Mouse (Mus musculus) MEL (cell line): ENCODE measurements around the gene Ptpro. TPM values are rescaled to one million over a fixed set of nuclear protein-coding genes. Genes with fewer than 3 reads are reported as not detected.

Source experiments
- DNase-seq: peaks from one replicate; pipeline ENCODE4 v3.0.0; 2011; ENCODE audit warnings: low read depth, low spot score
- H3K27ac ChIP-seq: 2 replicates; pipeline ENCODE4 v1.5.1; 2012; ENCODE audit warnings: low read depth, mild to moderate bottlenecking, control low read depth, low read length, moderate library complexity; ENCODE audit not compliant: control insufficient read depth
- H3K27me3 ChIP-seq, 2 experiments: fragments of 150-350 bp in 1 of 2; sonication (generic) in 1 of 2; 2 replicates each; pipeline ENCODE4 v1.6.1; 2012; ENCODE audit warnings: low read length in 2 of 2, mild to moderate bottlenecking in 2 of 2, improper control_type of control experiment in 1 of 2, moderate library complexity in 1 of 2; ENCODE audit not compliant: insufficient read depth in 2 of 2, control insufficient read depth in 1 of 2
- H3K36me3 ChIP-seq, 2 experiments: 2 replicates each; pipeline ENCODE4 v1.6.1; 2012 to 2014; ENCODE audit warnings: low read length in 2 of 2, improper control_type of control experiment in 1 of 2, inconsistent platforms in 1 of 2, mild to moderate bottlenecking in 1 of 2; ENCODE audit not compliant: insufficient read depth in 2 of 2, control insufficient read depth in 1 of 2
- H3K4me1 ChIP-seq, 2 experiments: fragments of 150-350 bp in 1 of 2; sonication (generic) in 1 of 2; 2 replicates each; pipeline ENCODE4 v1.6.1; 2012; ENCODE audit warnings: low read length in 2 of 2, improper control_type of control experiment in 1 of 2, mild to moderate bottlenecking in 1 of 2; ENCODE audit not compliant: insufficient read depth in 2 of 2, control insufficient read depth in 1 of 2
- H3K4me3 ChIP-seq, 2 experiments: fragments of 150-350 bp in 1 of 2; sonication (generic) in 1 of 2; 2 replicates each; pipeline ENCODE4 v1.5.1; 2012; ENCODE audit warnings: low read depth in 2 of 2, low read length in 2 of 2, mild to moderate bottlenecking in 2 of 2, moderate library complexity in 2 of 2, control low read depth in 1 of 2, improper control_type of control experiment in 1 of 2; ENCODE audit not compliant: control insufficient read depth in 1 of 2, insufficient read depth in 1 of 2
- H3K79me2 ChIP-seq: 2 replicates; pipeline ENCODE4 v1.6.1; 2012; ENCODE audit warnings: mild to moderate bottlenecking, low read length, moderate library complexity; ENCODE audit not compliant: control insufficient read depth, poor library complexity, insufficient read depth
- H3K9ac ChIP-seq: 2 replicates; pipeline ENCODE4 v1.6.1; 2012; ENCODE audit warnings: low read depth, mild to moderate bottlenecking, control low read depth, low read length, moderate library complexity; ENCODE audit not compliant: control insufficient read depth, poor library complexity, severe bottlenecking
- H3K9me3 ChIP-seq: fragments of 150-350 bp; sonication (generic); replicated peaks from 2 replicates; pipeline ENCODE4 v1.6.1; 2012; ENCODE audit warnings: mild to moderate bottlenecking, low read length, improper control_type of control experiment, moderate library complexity; ENCODE audit not compliant: insufficient read depth
- BHLHE40 ChIP-seq: IDR thresholded peaks from 2 replicates; pipeline ENCODE4 v1.6.1; 2012; ENCODE audit warnings: low read depth, mild to moderate bottlenecking, inconsistent platforms, low read length, improper control_type of control experiment, borderline replicate concordance
- E2F4 ChIP-seq: IDR thresholded peaks from 2 replicates; pipeline ENCODE4 v1.6.1; 2011; ENCODE audit warnings: low read depth, low read length, improper control_type of control experiment, borderline replicate concordance
- EP300 ChIP-seq, 2 experiments: IDR thresholded peaks; 2 replicates each; pipeline ENCODE4 v1.6.1; 2011; ENCODE audit warnings: improper control_type of control experiment in 2 of 2, low read length in 2 of 2, low read depth in 1 of 2, mild to moderate bottlenecking in 1 of 2
- MAFK ChIP-seq: IDR thresholded peaks from 2 replicates; pipeline ENCODE4 v1.6.1; 2011; ENCODE audit warnings: low read depth, mild to moderate bottlenecking, low read length, improper control_type of control experiment, borderline replicate concordance
- MAX ChIP-seq: IDR thresholded peaks from 2 replicates; pipeline ENCODE4 v1.6.1; 2011; ENCODE audit warnings: low read length, improper control_type of control experiment
- MAZ ChIP-seq: IDR thresholded peaks from 2 replicates; pipeline ENCODE4 v1.6.1; 2012; ENCODE audit warnings: low read depth, mild to moderate bottlenecking, inconsistent platforms, low read length, improper control_type of control experiment
- MXI1 ChIP-seq: IDR thresholded peaks from 2 replicates; pipeline ENCODE4 v1.6.1; 2011; ENCODE audit warnings: mild to moderate bottlenecking, low read depth, low read length, improper control_type of control experiment
- MYB ChIP-seq: IDR thresholded peaks from 2 replicates; pipeline ENCODE4 v1.6.1; 2011; ENCODE audit warnings: mild to moderate bottlenecking, low read depth, low read length, improper control_type of control experiment
- MYC ChIP-seq: IDR thresholded peaks from 2 replicates; pipeline ENCODE4 v1.6.1; 2011; ENCODE audit warnings: low read depth, mild to moderate bottlenecking, low read length, improper control_type of control experiment, moderate library complexity
- NELFE ChIP-seq: IDR thresholded peaks from 2 replicates; pipeline ENCODE4 v1.6.1; 2011; ENCODE audit warnings: low read depth, low read length, improper control_type of control experiment
- POLR2A ChIP-seq, 2 experiments: IDR thresholded peaks; 2 replicates each; pipeline ENCODE4 v1.6.1; 2011 to 2012; ENCODE audit warnings: low read length in 2 of 2, mild to moderate bottlenecking in 2 of 2, control low read depth in 1 of 2, improper control_type of control experiment in 1 of 2, low read depth in 1 of 2, moderate library complexity in 1 of 2; ENCODE audit not compliant: control insufficient read depth in 1 of 2, insufficient read depth in 1 of 2, poor library complexity in 1 of 2
- TBP ChIP-seq: IDR thresholded peaks from 2 replicates; pipeline ENCODE4 v1.8.0; 2011; ENCODE audit warnings: low read depth, low read length, improper control_type of control experiment
- USF1 ChIP-seq: IDR thresholded peaks from 2 replicates; pipeline ENCODE4 v1.6.1; 2014; ENCODE audit warnings: low read depth, mild to moderate bottlenecking, inconsistent platforms, low read length, improper control_type of control experiment, moderate library complexity
- USF2 ChIP-seq, 2 experiments: IDR thresholded peaks; 2 replicates each; pipeline ENCODE4 v1.6.1; 2011 to 2012; ENCODE audit warnings: improper control_type of control experiment in 2 of 2, low read length in 2 of 2, borderline replicate concordance in 1 of 2, inconsistent platforms in 1 of 2, low read depth in 1 of 2, mild to moderate bottlenecking in 1 of 2; ENCODE audit not compliant: insufficient read depth in 1 of 2
- ZKSCAN1 ChIP-seq: IDR thresholded peaks from 2 replicates; pipeline ENCODE4 v1.6.1; 2012; ENCODE audit warnings: low read depth, mild to moderate bottlenecking, inconsistent platforms, low read length, improper control_type of control experiment, moderate library complexity
- ZMIZ1 ChIP-seq: IDR thresholded peaks from 2 replicates; pipeline ENCODE4 v1.6.1; 2012; ENCODE audit warnings: low read depth, mild to moderate bottlenecking, inconsistent platforms, low read length, improper control_type of control experiment, moderate library complexity
- ZNF384 ChIP-seq: IDR thresholded peaks from 2 replicates; pipeline ENCODE4 v1.6.1; 2012; ENCODE audit warnings: low read depth, mild to moderate bottlenecking, inconsistent platforms, low read length, improper control_type of control experiment
- polyA plus RNA-seq, 2 experiments: library from polyadenylated mRNA; stranded (reverse) in 1 of 2; unstranded in 1 of 2; fragments of >175 nt in 1 of 2; fragments of >200 nt in 1 of 2; gene quantifications; 2 replicates each; pipeline versions ENCODE4 v1.2.1 to v1.2.4; 2012; ENCODE audit warnings: low replicate concordance in 2 of 2, low read depth in 1 of 2; ENCODE audit not compliant: insufficient read length in 2 of 2, insufficient read depth in 1 of 2, missing spikeins in 1 of 2
- total RNA-seq: library from RNA; depleted of rRNA; stranded (reverse); fragments of 300-350 nt; gene quantifications from 2 replicates; pipeline ENCODE4 v1.2.3, GENCODE M21; 2012

Ptpro gene
- total and polyA plus RNA-seq, 3 experiments, result not detected

DNA sequence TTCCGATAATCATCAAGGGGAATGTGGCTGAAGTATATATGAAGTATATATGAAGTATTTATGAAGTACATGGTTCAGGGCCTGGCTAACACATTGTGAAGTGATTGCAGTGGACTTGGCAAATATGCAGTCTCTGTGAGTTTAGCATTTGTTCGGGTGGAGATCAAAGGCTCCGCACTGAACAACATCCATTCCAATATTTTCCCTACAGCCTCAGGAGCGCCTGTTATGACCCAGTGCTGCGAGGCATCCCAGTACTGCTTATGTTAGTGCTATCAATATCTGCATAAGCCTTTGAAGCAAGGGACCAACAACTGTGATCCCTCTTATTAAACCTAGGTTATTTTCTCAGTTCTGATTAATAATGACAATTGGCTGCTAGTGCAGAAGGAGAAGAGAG is 36.1 kb downstream of the Ptpro start:
- no peaks in the 10 kb centered on the region for H3K4me1 ChIP-seq
- no peak overlapping the region for H3K4me3 ChIP-seq
- no peaks in the 10 kb centered on the region for H3K79me2 ChIP-seq
- H3K27ac ChIP-seq, result no peak overlapping the region
- no peaks in the 10 kb centered on the region for H3K36me3 ChIP-seq
- TF ChIP-seq E2F4 (no peak), EP300 (IDR thresholded peaks at IDR 0.05; ENCODE audit: low read depth in 1 of 2, low read length in 2 of 2) (no peak), MXI1 (no peak), USF1 (no peak), MYB (no peak), ZKSCAN1 (no peak), BHLHE40 (no peak)
- H3K9me3 ChIP-seq, result no peaks in the 10 kb centered on the region
- no peak for DNase-seq
- no peak overlapping the region for H3K9ac ChIP-seq
- H3K27me3 ChIP-seq, result no peaks in the 10 kb centered on the region

DNA sequence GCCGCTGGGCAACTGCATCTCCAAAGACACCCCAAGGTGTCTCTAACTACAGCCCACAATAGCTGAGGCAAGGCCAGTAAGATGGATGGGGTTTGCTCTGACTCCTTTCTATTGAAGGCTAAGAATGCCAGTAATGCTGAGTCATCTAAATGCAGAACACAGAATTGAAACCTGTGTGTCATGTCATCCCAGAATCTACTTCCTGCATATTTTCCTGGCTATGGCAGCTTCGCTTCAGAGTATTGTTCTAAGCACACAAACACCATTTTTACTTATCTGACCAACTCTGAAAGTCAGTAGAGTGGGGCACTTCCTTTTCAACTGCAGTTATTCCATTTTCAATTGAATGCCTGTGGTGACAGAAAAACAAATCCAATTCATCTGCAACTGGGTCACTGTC is 40.3 kb downstream of the Ptpro start:
- Histone ChIP-seq H3K9ac (no peak overlapping the region), H3K27ac (no peak overlapping the region), H3K79me2 (no peaks in the 10 kb centered on the region), H3K9me3 (no peaks in the 10 kb centered on the region), H3K4me1 (no peaks in the 10 kb centered on the region), H3K36me3 (no peaks in the 10 kb centered on the region), H3K27me3 (no peaks in the 10 kb centered on the region), H3K4me3 (no peak overlapping the region)
- TF ChIP-seq USF2 (IDR thresholded peaks at IDR 0.05; ENCODE audit: borderline replicate concordance in 1 of 2, insufficient read depth in 1 of 2, low read depth in 1 of 2, low read length in 2 of 2) (no peak), MAFK (peak; percentile 10; the same call in 1 of the 2 replicates)
- DNase-seq, result no peak

DNA sequence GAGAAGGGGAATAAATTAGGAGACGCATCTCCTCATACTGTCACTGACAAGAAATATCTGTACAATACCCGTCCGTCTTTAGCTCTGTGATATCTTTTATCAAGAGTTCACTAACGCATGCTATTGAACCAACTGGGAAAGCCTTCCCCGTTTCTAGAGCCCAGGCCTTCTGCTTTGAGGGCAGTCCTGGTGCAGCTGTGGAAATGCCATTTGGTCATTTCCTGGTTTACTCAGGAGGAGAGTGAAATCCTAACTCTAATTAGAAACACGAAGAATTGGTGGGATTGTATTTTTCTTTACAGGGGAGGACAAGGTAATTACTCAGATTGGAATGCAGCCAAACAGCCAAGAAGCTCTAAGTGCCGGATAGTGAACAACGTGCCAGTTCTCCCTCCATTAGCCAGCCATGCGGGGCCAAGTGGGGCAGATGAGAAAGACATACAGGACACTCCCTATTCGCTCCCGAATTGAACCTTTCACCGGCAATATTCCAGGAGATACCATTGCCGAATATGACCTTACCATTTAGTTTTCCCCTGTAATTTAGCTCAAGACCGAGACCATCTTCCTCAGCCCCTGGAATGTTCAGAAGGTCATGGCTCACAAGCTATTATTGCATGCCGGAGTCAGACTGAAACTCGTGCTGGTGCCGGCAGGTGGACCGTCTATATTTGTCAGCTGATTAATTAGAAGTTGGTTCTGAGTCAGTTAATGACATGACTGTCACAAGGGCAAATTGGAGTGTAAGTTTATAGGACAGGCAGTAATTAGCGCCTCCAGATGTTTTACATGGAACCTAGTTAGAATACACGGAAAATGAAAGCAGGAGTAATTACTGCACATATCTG is 43.1 kb downstream of the Ptpro start:
- Histone ChIP-seq H3K9ac (no peak overlapping the region), H3K36me3 (no peaks in the 10 kb centered on the region)

More for the DNA sequence above, 43.1 kb downstream of the Ptpro start:
- TF ChIP-seq POLR2A (IDR thresholded peaks at IDR 0.05; ENCODE audit: control insufficient read depth in 1 of 2, insufficient read depth in 1 of 2, low read depth in 1 of 2, low read length in 2 of 2, poor library complexity in 1 of 2), result no peak
- no peak for TF ChIP-seq TBP
- no peak for TF ChIP-seq E2F4
- no peak for TF ChIP-seq USF2 (IDR thresholded peaks at IDR 0.05; ENCODE audit: borderline replicate concordance in 1 of 2, insufficient read depth in 1 of 2, low read depth in 1 of 2, low read length in 2 of 2)
- TF ChIP-seq USF1, result no peak
- TF ChIP-seq MAZ, result no peak
- TF ChIP-seq ZMIZ1, result no peak
- no peak for TF ChIP-seq ZNF384
- no peak for TF ChIP-seq MAX
- TF ChIP-seq BHLHE40, result no peak
- TF ChIP-seq EP300 (IDR thresholded peaks at IDR 0.05; ENCODE audit: low read depth in 1 of 2, low read length in 2 of 2), result no peak
- TF ChIP-seq NELFE, result no peak
- TF ChIP-seq MYC, result no peak
- TF ChIP-seq, all 39 proteins: peak for 0
- H3K4me3 ChIP-seq, result no peak overlapping the region
- no peaks in the 10 kb centered on the region for H3K27me3 ChIP-seq
- no peak overlapping the region for H3K27ac ChIP-seq
- H3K79me2 ChIP-seq, result no peaks in the 10 kb centered on the region
- no peaks in the 10 kb centered on the region for H3K4me1 ChIP-seq
- DNase-seq, result no peak
- H3K9me3 ChIP-seq, result no peaks in the 10 kb centered on the region
